Mouse (Mus musculus): ENCODE measurements around the gene Slc4a2.
A peak's percentile ranks its signal among the peaks of the same experiment; 100 is the strongest.

Gene Slc4a2

GRCm38 (mm10) chr5:24423129-24424003 is at the start of gene Slc4a2, which contains the start of gene Cdk5:
Gene Slc4a2 (plus strand): TSS chr5:24423837.
Gene Cdk5 (minus strand): TSS chr5:24423530.
- peak; percentile 92 for DNase-seq (ENCODE audit: low spot score)

GRCm38 (mm10) chr5:24374216-24374615 is 49.4 kb upstream of the Slc4a2 start:
- no peak for DNase-seq (ENCODE audit: low spot score)

- no peak for DNase-seq (ENCODE audit: low spot score)
Observed at GRCm38 (mm10) chr5:24374666-24375328, 48.8 kb upstream of the Slc4a2 start.

GRCm38 (mm10) chr5:24378700-24379099 is 44.9 kb upstream of the Slc4a2 start:
- no peak for DNase-seq (ENCODE audit: low spot score)

GRCm38 (mm10) chr5:24379501-24379900 is 44.1 kb upstream of the Slc4a2 start:
- no peak for DNase-seq (ENCODE audit: low spot score)

GRCm38 (mm10) chr5:24380499-24380898 is 43.1 kb upstream of the Slc4a2 start:
- no peak for DNase-seq (ENCODE audit: low spot score)

GRCm38 (mm10) chr5:24381486-24381885 is 42.2 kb upstream of the Slc4a2 start:
- DNase-seq (ENCODE audit: low spot score), result no peak

- DNase-seq (ENCODE audit: low spot score), result no peak
Observed at GRCm38 (mm10) chr5:24381988-24382387, 41.6 kb upstream of the Slc4a2 start.

- DNase-seq (ENCODE audit: low spot score), result peak; percentile 77
Observed at GRCm38 (mm10) chr5:24383026-24383859, 40.4 kb upstream of the Slc4a2 start.

GRCm38 (mm10) chr5:24384407-24384806 is 39.2 kb upstream of the Slc4a2 start:
- DNase-seq (ENCODE audit: low spot score), result no peak

GRCm38 (mm10) chr5:24385374-24385773 is 38.3 kb upstream of the Slc4a2 start:
- no peak for DNase-seq (ENCODE audit: low spot score)

GRCm38 (mm10) chr5:24385887-24386550 is 37.6 kb upstream of the Slc4a2 start:
- no peak for DNase-seq (ENCODE audit: low spot score)

GRCm38 (mm10) chr5:24387264-24388241 is 36.1 kb upstream of the Slc4a2 start:
- no peak for DNase-seq (ENCODE audit: low spot score)

GRCm38 (mm10) chr5:24388246-24388915 is 35.3 kb upstream of the Slc4a2 start:
- no peak for DNase-seq (ENCODE audit: low spot score)

- DNase-seq (ENCODE audit: low spot score), result no peak
Observed at GRCm38 (mm10) chr5:24389011-24389657, 34.5 kb upstream of the Slc4a2 start.

- DNase-seq (ENCODE audit: low spot score), result no peak
Observed at GRCm38 (mm10) chr5:24389658-24390020, 34.0 kb upstream of the Slc4a2 start.

- no peak for DNase-seq (ENCODE audit: low spot score)
Observed at GRCm38 (mm10) chr5:24391864-24392263, 31.8 kb upstream of the Slc4a2 start, which contains the start of gene Atg9b. Gene Atg9b (minus strand): TSS chr5:24392143.

GRCm38 (mm10) chr5:24392724-24393123 is 30.9 kb upstream of the Slc4a2 start:
- no peak for DNase-seq (ENCODE audit: low spot score)

GRCm38 (mm10) chr5:24393392-24393997 is 30.1 kb upstream of the Slc4a2 start, which contains the start of gene Abcb8:
Gene Abcb8 (plus strand): TSS chr5:24393663.
- peak; percentile 75 for DNase-seq (ENCODE audit: low spot score)

Data from ovary, postnatal 14 days (tissue).